Mouse (Mus musculus) T-helper 17 cell (primary cell): ENCODE results near the gene Atp5k.

Source experiments
- in situ Hi-C, 2 experiments: fragments of 300-600 bp; cut with MboI, MseI; formaldehyde crosslinking; loops; 1 replicate in 1 of 2; 2 replicates in 1 of 2; pipeline ENCODE4 v1.15.1; 2025; ENCODE audit warnings: high pct_unique_total_duplicates in 2 of 2

Gene Atp5k

GRCm38 (mm10) chr5:108433804-108434587 lies at the start of gene Atp5k:
Gene Atp5k (minus strand): TSS chr5:108434448.
- in situ Hi-C loops, result no loop called here

DNA sequence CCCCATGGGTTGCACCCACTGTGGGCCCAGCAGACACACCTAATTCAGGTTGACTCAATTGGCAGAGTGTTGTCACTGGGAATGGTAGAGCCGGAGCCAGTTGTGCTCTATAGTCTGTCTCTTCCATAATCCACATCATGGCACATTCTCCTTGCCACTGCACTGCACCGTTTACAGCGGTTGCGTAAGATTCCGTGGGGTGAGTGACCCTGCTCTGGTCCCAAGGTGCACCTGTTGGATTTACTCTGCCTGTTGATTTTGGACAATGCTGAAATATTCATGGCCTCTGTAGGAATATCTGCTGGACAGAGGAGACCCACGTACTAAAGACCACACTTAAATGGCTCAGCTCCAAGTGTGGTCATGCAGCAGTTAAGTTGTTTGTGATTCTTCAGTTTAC lies 48.8 kb upstream of the Atp5k start:
- in situ Hi-C loops, result no loop called here

GRCm38 (mm10) chr5:108475977-108476376 lies 41.7 kb upstream of the Atp5k start:
- in situ Hi-C loops, result no loop called here

DNA sequence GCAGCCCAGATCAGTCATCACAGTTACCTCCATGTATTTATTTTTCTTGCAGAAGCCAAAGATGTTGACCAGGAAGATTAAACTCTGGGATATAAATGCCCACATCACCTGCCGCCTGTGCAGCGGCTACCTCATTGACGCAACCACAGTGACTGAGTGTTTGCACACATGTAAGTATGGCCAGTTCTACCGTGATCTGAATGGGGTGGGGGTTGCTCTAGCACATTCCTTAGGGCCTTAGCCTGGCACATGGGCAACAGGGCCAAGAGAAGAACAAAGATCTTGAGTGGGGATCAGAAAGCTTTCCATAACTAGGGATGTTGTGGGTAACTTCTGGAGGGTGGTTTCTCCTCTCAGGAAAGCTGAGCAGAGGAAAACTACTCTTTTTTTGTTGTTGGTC lies 39.5 kb upstream of the Atp5k start:
- in situ Hi-C loops, result no loop called here

GRCm38 (mm10) chr5:108469617-108470016 lies 35.4 kb upstream of the Atp5k start:
- in situ Hi-C loops, result no loop called here

- in situ Hi-C loops, result no loop called here
Measured at GRCm38 (mm10) chr5:108466647-108467046, 32.4 kb upstream of the Atp5k start.

- in situ Hi-C loops, result no loop called here
Measured at GRCm38 (mm10) chr5:108465131-108465891, 31.1 kb upstream of the Atp5k start.

GRCm38 (mm10) chr5:108462446-108462845 lies 28.2 kb upstream of the Atp5k start:
- in situ Hi-C loops, result no loop called here

GRCm38 (mm10) chr5:108461082-108462065 lies 27.1 kb upstream of the Atp5k start, which contains the start of gene Pcgf3:
Gene Pcgf3 (plus strand): TSS chr5:108461232.
- in situ Hi-C loops, result no loop called here

DNA sequence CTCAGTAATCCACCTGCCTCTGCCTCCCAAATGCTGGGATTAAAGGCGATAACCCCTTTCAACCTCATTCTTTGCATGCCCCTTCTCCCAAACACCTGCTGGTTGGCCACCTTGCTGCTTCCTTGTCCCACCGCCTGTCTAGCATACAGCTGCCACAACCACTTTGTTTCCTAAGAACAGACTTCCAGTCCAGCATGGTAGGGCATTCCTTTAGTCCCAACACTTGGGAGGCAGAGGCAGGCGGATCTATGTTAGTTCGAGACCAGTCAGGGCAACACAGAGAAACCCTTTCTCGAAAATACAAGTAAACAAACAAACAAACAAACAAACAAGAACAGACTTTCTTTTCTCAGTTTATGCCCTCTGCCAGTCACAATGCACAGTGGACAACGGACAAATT lies 26.2 kb upstream of the Atp5k start:
- in situ Hi-C loops, result no loop called here

GRCm38 (mm10) chr5:108458706-108459105 lies 24.5 kb upstream of the Atp5k start:
- in situ Hi-C loops, result no loop called here

- in situ Hi-C loops, result no loop called here
Measured at GRCm38 (mm10) chr5:108454094-108454493, 19.8 kb upstream of the Atp5k start.

GRCm38 (mm10) chr5:108452422-108452821 lies 18.2 kb upstream of the Atp5k start:
- in situ Hi-C loops, result no loop called here

DNA sequence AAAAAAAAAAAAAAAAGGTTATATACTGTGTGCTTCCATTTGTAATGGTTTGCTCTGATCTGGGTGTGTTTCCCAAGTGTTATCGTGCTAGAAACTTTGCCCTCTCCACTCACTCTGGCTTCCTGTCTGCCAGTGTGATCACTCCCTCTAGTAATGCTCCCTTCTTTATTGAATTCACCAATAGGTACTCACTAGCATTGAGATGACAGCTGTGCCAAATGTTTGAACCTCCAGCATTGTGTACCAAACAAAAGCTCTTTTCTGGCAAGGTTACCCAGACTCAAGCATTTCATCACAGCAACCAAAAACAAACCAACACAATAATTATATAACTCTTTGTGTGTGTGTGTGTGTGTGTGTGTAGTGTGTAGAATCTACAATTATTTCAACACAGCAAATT lies 17.4 kb upstream of the Atp5k start:
- in situ Hi-C loops, result no loop called here

DNA sequence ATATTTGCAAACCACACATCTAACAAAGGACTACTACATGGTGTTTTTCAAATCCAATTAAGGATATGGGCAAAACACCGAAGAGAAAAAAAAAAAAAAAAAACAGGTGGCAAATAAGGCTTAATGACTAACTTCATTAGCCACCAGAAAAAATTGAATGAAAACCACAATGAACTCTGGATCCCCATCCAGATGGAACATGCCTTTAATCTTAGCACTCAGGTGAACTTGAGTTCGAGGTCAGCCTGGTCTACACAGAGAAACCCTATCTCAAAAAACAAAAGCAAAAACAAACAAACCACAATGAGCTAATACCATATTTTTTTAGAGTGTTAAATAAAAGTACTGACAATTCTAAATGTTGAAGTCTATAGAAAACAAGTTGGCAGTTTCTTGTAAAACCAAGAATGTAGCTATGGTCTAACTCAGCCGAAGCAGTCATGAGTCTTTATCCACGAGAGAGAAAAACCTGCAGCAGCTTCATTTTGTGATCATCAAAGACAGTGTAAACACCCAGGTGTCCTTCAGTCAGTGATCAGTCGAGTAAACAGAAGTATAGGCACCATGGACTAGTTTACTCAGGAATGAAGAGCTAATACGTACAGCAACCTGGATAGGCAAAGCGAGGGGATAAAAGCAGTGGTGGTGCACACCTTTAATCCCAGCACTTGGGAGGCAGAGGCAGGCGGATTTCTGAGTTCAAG lies 16.7 kb upstream of the Atp5k start:
- in situ Hi-C loops, result no loop called here

DNA sequence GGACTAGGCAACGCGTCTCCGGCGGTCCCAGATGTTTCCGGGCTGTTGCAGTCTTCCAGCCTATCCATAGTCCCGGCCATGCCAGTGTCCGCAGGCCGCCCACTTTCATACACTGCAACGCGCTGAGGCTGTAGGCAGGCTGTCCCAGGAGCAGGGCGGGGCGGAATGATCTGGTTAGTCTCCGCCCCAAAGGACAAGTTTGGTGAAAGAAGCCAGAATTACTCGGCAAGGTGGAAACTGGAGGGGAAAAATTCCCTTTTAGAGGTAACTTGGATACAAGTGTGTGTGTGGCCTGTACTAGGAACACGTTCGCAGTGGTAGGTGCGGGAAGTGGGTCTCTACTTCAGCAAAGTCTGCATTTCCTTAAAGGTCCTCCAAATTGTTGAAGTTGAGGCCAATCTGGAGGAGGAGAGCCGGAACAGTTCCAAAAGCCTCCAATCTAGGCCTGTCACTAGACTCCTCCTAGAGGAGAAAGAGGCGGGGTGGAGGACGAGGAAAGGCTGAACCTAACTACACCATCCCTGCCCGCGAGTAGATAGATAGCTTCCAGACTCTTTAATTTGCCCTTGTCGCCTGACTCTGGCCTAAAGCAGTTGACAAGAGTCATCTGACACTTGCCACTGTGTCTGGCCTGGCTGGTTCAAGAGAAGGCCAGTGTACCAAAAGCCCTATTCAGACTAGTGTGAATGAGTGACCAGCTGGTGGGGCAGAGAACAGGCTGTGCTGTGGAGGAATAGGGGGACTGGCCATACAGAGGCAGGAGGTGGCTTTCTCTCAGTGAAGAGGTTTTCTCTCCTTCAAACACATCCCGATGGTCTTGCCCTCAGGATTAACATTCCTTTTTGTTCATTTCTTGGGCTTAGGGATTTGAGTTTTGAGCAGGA lies 14.8 kb upstream of the Atp5k start, which contains the start of gene Mfsd7a:
TSS of gene Mfsd7a (minus strand) at position 107 of the 884 bp plus-strand sequence.
- in situ Hi-C loops, result no loop called here

GRCm38 (mm10) chr5:108447857-108448256 lies 13.6 kb upstream of the Atp5k start:
- in situ Hi-C loops, result no loop called here

GRCm38 (mm10) chr5:108446973-108447372 lies 12.7 kb upstream of the Atp5k start:
- in situ Hi-C loops, result no loop called here

DNA sequence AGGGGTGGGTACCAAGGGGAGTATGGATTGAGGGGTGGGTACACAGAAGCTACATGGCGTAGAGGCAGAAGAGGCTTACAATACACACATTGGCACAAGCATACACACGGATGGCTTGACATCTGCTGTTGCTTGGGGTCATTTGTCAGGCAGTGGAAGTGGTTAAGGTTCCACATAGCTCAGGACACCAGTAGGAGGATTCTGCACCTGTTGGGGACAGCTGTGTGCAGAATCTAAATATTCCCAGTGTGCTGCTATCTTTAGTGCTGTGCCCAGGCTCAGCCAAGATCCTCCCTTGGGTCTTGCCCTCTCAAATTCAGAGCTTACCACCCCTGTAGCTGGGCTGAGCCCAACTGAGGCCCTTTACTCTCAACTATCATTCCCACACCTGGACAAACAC lies 1.9 kb upstream of the Atp5k start:
- in situ Hi-C loops, result no loop called here

GRCm38 (mm10) chr5:108431196-108431595 lies 3.1 kb downstream of the Atp5k start:
- in situ Hi-C loops, result no loop called here
